Mouse (Mus musculus): ENCODE data around the gene Aes. TPM values are rescaled to one million over a fixed set of nuclear protein-coding genes. Genes with fewer than 3 reads are reported as not detected.

Gene Aes
- 517 and 519 TPM in 2 replicates for polyA plus RNA-seq (2015; fragmentation: Nextera tagmentation; extraction: Ambion mirVana)

- peaks cover 41% of the 10 kb centered on the region for H3K4me1 ChIP-seq
- H3K9ac ChIP-seq: peak within 1 kb of the TSS; percentile 92
- WGBS: under 1% methylated on average over 27 of the region's 53 CpGs
- H3K27ac ChIP-seq: peak within 1 kb of the TSS; percentile 91
- H3K36me3 ChIP-seq: peaks cover 8% of the 10 kb centered on the region; the same call in 1 of the 2 replicates
- H3K27me3 ChIP-seq: no peaks in the 10 kb centered on the region
- ATAC-seq (ENCODE audit: insufficient number of reproducible peaks, low FRiP score, low TSS enrichment, low read depth): 0 out of 2 replicates have a peak, but pooled peaks have one; percentile 46
- peak within 1 kb of the TSS; percentile 80 for H3K4me2 ChIP-seq
- H3K4me3 ChIP-seq: peak within 1 kb of the TSS; percentile 82
- no peaks in the 10 kb centered on the region for H3K9me3 ChIP-seq
These were observed at the start of gene Aes for GRCm38 (mm10) chr10:81559163-81559626. Gene Aes (plus strand): TSS chr10:81559488.

DNA sequence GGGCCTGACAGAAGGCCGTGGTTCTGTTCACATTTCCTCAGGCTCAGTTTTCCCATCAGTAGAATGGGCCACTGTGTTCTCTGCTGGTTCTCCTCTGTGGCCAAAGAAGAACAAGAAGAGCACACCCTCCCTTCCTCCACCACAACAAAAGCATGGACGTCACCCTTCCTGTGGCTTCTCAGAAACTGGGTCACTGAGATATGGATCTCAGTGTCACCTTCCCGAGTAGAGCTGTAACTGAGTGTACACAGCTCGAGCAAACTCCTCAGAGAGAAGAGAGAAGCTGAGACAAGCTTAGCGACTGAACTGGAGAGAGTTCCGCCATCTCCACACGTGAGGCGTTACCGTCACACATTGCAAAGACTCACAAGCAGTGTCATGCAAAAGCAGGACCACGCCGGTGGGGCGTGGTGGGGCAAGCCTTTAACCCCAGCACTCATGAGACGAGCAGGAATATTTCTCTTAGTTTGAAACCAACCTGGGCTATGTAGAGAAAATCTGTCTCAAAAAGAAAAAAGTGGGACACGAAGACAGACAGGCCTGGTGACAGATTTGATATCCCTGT is 49.0 kb upstream of the Aes start:
- WGBS: 71% methylated on average over 14 of the region's 14 CpGs
- H3K27me3 ChIP-seq: no peaks in the 10 kb centered on the region
- no peak for ATAC-seq (ENCODE audit: insufficient number of reproducible peaks, low FRiP score, low TSS enrichment, low read depth)

GRCm38 (mm10) chr10:81513798-81514197 is 45.5 kb upstream of the Aes start:
- Histone ChIP-seq H3K27me3 (no peaks in the 10 kb centered on the region), H3K4me1 (0 out of 2 replicates have a peak, but pooled peaks cover 6% of the 10 kb centered on the region), H3K4me2 (no peak overlapping the region), H3K9me3 (no peaks in the 10 kb centered on the region), H3K36me3 (no peaks in the 10 kb centered on the region), H3K9ac (no peak overlapping the region), H3K4me3 (no peak overlapping the region), H3K27ac (no peak overlapping the region)
- WGBS: 85% methylated on average over 5 of the region's 5 CpGs
- ATAC-seq (ENCODE audit: insufficient number of reproducible peaks, low FRiP score, low TSS enrichment, low read depth): no peak

More for the DNA sequence above, 49.0 kb upstream of the Aes start:
- no peaks in the 10 kb centered on the region for H3K36me3 ChIP-seq
- no peak overlapping the region for H3K9ac ChIP-seq
- no peak overlapping the region for H3K27ac ChIP-seq
- H3K9me3 ChIP-seq: no peaks in the 10 kb centered on the region
- no peak overlapping the region for H3K4me3 ChIP-seq
- 0 out of 2 replicates have a peak, but pooled peaks cover 6% of the 10 kb centered on the region for H3K4me1 ChIP-seq
- no peak overlapping the region for H3K4me2 ChIP-seq

GRCm38 (mm10) chr10:81517227-81517626 is 42.1 kb upstream of the Aes start:
- ATAC-seq (ENCODE audit: insufficient number of reproducible peaks, low FRiP score, low TSS enrichment, low read depth): no peak
- no peak overlapping the region for H3K9ac ChIP-seq
- no peak overlapping the region for H3K4me3 ChIP-seq
- 51% methylated on average over 8 of the region's 8 CpGs for WGBS
- H3K27me3 ChIP-seq: no peaks in the 10 kb centered on the region
- no peak overlapping the region for H3K4me2 ChIP-seq
- no peaks in the 10 kb centered on the region for H3K9me3 ChIP-seq
- no peak overlapping the region for H3K27ac ChIP-seq
- 0 out of 2 replicates have a peak, but pooled peaks cover 2% of the 10 kb centered on the region for H3K4me1 ChIP-seq
- no peaks in the 10 kb centered on the region for H3K36me3 ChIP-seq

DNA sequence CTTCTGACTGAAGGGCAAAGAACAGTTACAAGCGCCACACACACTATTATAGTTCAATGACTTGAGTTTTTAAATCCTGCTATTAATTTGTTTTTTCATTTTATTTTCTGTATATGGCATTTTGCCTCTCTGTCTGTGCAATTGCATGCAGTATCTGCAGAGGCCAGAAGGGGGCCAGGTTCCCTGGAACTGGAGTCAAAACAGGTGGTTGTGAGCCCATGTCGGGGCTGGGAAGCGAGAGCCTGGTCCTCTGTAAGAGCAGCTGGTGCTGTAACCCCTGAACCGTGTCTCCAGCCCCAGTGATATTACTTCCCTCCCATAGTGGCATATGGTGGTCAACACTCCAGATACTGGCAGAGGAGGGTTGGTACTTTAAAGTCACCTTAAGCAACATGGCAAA is 40.7 kb upstream of the Aes start:
- H3K4me3 ChIP-seq: no peak overlapping the region
- H3K27me3 ChIP-seq: peaks cover 6% of the 10 kb centered on the region
- ATAC-seq (ENCODE audit: insufficient number of reproducible peaks, low FRiP score, low TSS enrichment, low read depth): no peak
- no peak overlapping the region for H3K9ac ChIP-seq
- H3K27ac ChIP-seq: no peak overlapping the region
- no peaks in the 10 kb centered on the region for H3K36me3 ChIP-seq
- 14% methylated on average over 4 of the region's 4 CpGs for WGBS
- no peak overlapping the region for H3K4me2 ChIP-seq
- H3K9me3 ChIP-seq: no peaks in the 10 kb centered on the region
- 0 out of 2 replicates have a peak, but pooled peaks cover 2% of the 10 kb centered on the region for H3K4me1 ChIP-seq

DNA sequence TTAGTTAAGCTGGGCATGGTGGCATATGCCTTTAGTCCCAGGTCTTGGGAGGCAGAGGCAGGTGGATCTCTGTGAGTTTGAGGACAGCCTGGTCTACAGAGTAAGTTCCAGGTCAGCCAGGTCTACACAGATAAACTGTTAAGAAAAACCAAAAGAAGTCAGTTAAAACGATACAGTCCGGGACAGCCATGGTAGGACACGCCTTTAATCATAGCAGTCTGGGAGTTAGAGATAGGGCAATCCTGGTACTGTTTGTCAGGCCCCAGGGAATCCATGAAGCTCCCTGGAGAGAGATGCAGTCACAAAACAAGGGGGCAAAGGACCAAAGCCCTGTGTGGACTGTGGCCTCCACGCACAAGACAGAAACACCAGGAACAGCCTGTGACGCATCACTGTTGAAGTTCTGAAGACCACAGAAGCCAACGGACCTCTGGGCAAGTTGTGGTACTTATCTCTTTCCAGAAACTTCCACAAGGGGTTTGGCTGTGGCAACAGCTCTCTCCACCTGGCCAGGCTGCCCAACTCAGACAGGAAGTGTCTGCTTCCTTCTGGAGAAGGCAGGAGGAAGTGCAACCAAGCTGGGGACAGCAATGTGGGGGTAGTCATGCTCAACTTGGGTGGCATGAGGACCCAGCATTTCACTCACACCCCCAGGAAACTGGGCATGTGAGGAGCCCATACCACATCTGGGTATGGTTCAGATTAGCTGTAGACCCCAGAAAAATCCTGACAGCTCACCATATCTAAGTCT is 39.9 kb upstream of the Aes start:
- H3K4me3 ChIP-seq: no peak overlapping the region
- no peaks in the 10 kb centered on the region for H3K36me3 ChIP-seq
- no peaks in the 10 kb centered on the region for H3K9me3 ChIP-seq
- no peak overlapping the region for H3K27ac ChIP-seq
- peaks cover 12% of the 10 kb centered on the region for H3K27me3 ChIP-seq
- 76% methylated on average over 6 of the region's 6 CpGs for WGBS
- no peak overlapping the region for H3K4me2 ChIP-seq
- ATAC-seq (ENCODE audit: insufficient number of reproducible peaks, low FRiP score, low TSS enrichment, low read depth): no peak
- no peak overlapping the region for H3K9ac ChIP-seq
- H3K4me1 ChIP-seq: 0 out of 2 replicates have a peak, but pooled peaks cover 9% of the 10 kb centered on the region

GRCm38 (mm10) chr10:81519978-81520365 is 39.3 kb upstream of the Aes start:
- 68% methylated on average over 3 of the region's 3 CpGs for WGBS
- Histone ChIP-seq H3K4me2 (no peak overlapping the region), H3K27ac (no peak overlapping the region), H3K4me3 (no peak overlapping the region), H3K9me3 (no peaks in the 10 kb centered on the region), H3K9ac (no peak overlapping the region), H3K4me1 (0 out of 2 replicates have a peak, but pooled peaks cover 9% of the 10 kb centered on the region), H3K36me3 (no peaks in the 10 kb centered on the region), H3K27me3 (peaks cover 12% of the 10 kb centered on the region)
- no peak for ATAC-seq (ENCODE audit: insufficient number of reproducible peaks, low FRiP score, low TSS enrichment, low read depth)

DNA sequence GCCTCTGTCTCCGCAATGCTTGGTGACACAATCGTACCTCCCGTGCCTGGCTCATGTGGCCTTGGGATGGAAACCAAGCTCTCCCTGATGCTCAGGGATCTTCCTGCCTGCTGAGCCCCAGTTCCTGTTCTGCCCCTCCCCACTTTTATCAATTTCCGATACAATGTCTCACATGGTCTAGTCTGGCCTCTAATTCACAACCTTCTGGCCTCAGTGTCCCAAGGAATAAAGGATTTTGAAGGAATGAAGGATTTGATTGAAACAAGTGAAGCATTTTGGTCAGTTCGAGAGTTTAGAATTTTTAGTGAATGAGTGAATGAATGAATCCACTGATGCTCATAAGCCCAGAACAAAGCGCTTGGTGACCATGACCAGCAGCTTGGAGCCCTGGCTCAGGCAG is 36.1 kb upstream of the Aes start:
- H3K27me3 ChIP-seq: peaks cover 12% of the 10 kb centered on the region
- no peaks in the 10 kb centered on the region for H3K9me3 ChIP-seq
- ATAC-seq (ENCODE audit: insufficient number of reproducible peaks, low FRiP score, low TSS enrichment, low read depth): no peak
- no peaks in the 10 kb centered on the region for H3K36me3 ChIP-seq
- H3K27ac ChIP-seq: peak overlapping the region; percentile 68; the same call in 1 of the 2 replicates
- peak overlapping the region; percentile 30; the same call in 1 of the 2 replicates for H3K4me2 ChIP-seq
- WGBS: 75% methylated on average over 6 of the region's 6 CpGs
- peak overlapping the region; percentile 25 for H3K4me3 ChIP-seq
- H3K9ac ChIP-seq: no peak overlapping the region
- H3K4me1 ChIP-seq: 0 out of 2 replicates have a peak, but pooled peaks cover 9% of the 10 kb centered on the region

GRCm38 (mm10) chr10:81523570-81523969 is 35.7 kb upstream of the Aes start:
- Histone ChIP-seq H3K27me3 (peaks cover 12% of the 10 kb centered on the region), H3K4me3 (peak overlapping the region; percentile 25), H3K4me1 (0 out of 2 replicates have a peak, but pooled peaks cover 9% of the 10 kb centered on the region), H3K9ac (no peak overlapping the region; the same call in 1 of the 2 replicates), H3K4me2 (peak overlapping the region; percentile 30), H3K9me3 (no peaks in the 10 kb centered on the region), H3K36me3 (no peaks in the 10 kb centered on the region), H3K27ac (peak overlapping the region; percentile 68)
- 13% methylated on average over 19 of the region's 19 CpGs for WGBS
- no peak for ATAC-seq (ENCODE audit: insufficient number of reproducible peaks, low FRiP score, low TSS enrichment, low read depth)

- peak within 1 kb of the TSS; percentile 30 for H3K4me2 ChIP-seq
- WGBS: 16% methylated on average over 9 of the region's 9 CpGs
- H3K4me1 ChIP-seq: 0 out of 2 replicates have a peak, but pooled peaks cover 9% of the 10 kb centered on the region
- ATAC-seq (ENCODE audit: insufficient number of reproducible peaks, low FRiP score, low TSS enrichment, low read depth): no peak
- H3K9me3 ChIP-seq: no peaks in the 10 kb centered on the region
- peaks cover 12% of the 10 kb centered on the region for H3K27me3 ChIP-seq
- H3K9ac ChIP-seq: no peak within 1 kb of the TSS; the same call in 1 of the 2 replicates
- peak within 1 kb of the TSS; percentile 68 for H3K27ac ChIP-seq
- peak within 1 kb of the TSS; percentile 25 for H3K4me3 ChIP-seq
- H3K36me3 ChIP-seq: peaks cover 5% of the 10 kb centered on the region
These were observed 35.2 kb upstream of the Aes start, which contains the start of gene Gna15 for GRCm38 (mm10) chr10:81524051-81524605. Gene Gna15 (minus strand): TSS chr10:81524225.

DNA sequence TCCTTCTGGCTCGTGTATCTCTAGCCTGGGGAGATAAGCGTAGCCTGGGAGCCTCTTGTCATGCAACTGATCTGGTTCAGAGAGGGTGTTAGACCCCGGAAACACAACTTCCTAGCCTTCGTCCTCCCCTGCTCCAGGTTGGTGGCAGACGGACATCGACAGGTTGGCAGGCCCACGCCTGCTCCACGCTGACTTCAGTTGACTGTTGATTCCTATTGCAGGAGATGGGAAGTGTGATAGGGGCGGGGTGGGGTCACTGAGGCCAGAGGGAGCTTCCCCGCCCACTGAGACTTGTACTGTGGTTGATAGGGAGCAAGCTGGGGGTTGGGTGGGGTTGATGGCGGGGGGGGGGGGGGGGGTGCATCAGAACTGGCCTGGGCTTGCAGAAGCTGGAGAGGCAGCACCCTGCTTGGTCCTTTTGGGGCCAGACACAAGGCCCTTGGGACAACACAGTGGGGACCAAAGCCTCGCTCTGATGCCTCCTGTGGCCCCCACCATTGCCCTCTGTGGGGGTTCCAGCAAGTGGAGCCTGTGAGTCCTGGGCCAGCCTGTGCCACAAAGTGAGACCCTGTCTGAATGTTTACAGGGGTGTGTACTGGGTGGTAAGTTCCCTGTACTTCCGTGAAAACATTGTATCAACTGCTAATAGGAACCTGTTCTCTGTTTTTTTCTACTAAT is 34.1 kb upstream of the Aes start:
- H3K27ac ChIP-seq: no peak overlapping the region
- 44% methylated on average over 13 of the region's 13 CpGs for WGBS
- H3K4me1 ChIP-seq: 0 out of 2 replicates have a peak, but pooled peaks cover 9% of the 10 kb centered on the region
- no peak overlapping the region for H3K4me3 ChIP-seq
- H3K4me2 ChIP-seq: no peak overlapping the region
- no peak for ATAC-seq (ENCODE audit: insufficient number of reproducible peaks, low FRiP score, low TSS enrichment, low read depth)
- H3K9ac ChIP-seq: no peak overlapping the region
- peaks cover 16% of the 10 kb centered on the region for H3K36me3 ChIP-seq
- peaks cover 12% of the 10 kb centered on the region for H3K27me3 ChIP-seq
- no peaks in the 10 kb centered on the region for H3K9me3 ChIP-seq
